Mouse (Mus musculus) bone marrow, adult 2 months (tissue): Measurements from ENCODE around the gene Kazald1.

Experiments used
- CTCF ChIP-seq: fragments of 200-500 bp; IDR thresholded peaks from 2 replicates; pipeline ENCODE4 v1.5.1; 2011; ENCODE audit warnings: low read length, control low read depth; ENCODE audit not compliant: control insufficient read depth, insufficient read depth
- POLR2A ChIP-seq: fragments of 200-500 bp; IDR thresholded peaks from 2 replicates; pipeline ENCODE4 v1.6.1; 2011; ENCODE audit warnings: low read depth, mild to moderate bottlenecking, control low read depth, low read length, borderline replicate concordance; ENCODE audit not compliant: control insufficient read depth

- TF ChIP-seq CTCF (no peak), POLR2A (no peak)
Measured at GRCm38 (mm10) chr19:45046523-45047321, 28.3 kb upstream of the Kazald1 start.
